Mouse (Mus musculus): ENCODE results near the gene Prr12. TPM values are rescaled to one million over a fixed set of nuclear protein-coding genes. Genes with fewer than 3 reads are reported as not detected.
A peak's percentile ranks its signal among the peaks of the same experiment; 100 is the strongest.
"Not testable (repeated sequence)": the region's sequence is repeated elsewhere in the genome, so short reads cannot be mapped to it uniquely, and the experiment has no call there.

Gene Prr12
- polyA plus RNA-seq, 1 experiment from 2014 or later, result 14.9 TPM

DNA sequence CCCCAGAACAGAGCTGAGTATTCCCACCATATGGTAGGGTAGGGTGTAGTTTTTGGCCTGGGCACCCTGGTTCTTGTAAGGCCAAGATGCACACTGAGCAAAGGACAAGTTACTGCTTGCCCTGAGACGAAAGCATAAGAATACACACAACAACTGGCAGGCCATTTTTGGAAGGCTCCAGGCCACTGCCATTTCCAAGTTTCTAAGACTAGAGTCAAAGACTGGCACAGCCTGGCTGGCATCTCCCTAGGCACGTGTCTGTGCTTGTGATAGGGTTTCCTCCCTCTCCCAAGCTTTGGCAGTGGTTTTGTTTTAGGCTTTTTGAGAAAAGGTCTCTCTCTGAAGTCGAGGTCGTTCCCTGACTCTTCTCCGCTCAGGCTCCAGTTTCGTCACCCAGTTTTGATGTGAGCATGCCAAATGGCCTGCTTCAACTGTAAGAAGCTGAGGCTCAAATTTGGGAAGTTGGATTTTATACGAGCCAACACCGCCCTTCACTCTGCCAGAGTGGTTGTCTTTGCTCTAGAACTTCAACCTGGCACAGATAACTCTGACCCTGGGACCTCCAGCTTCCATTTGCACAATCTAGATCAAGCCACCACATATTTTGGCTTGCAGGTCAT, 27.0 kb downstream of the Prr12 start:
- ATAC-seq, result no peak
- Histone ChIP-seq H3K9me3 (replicated peaks) (no peaks in the 10 kb centered on the region), H3K4me1 (no peaks in the 10 kb centered on the region), H3K27me3 (no peaks in the 10 kb centered on the region), H3K4me3 (no peak overlapping the region), H3K27ac (peak overlapping the region; percentile 7; the same call in 1 of the 2 replicates), H3K4me2 (no peak overlapping the region), H3K36me3 (ENCODE audit: poor library complexity, severe bottlenecking) (peaks cover 44% of the 10 kb centered on the region), H3K9ac (no peak overlapping the region)
- WGBS, result 80% methylated on average over 8 of the region's 8 CpGs

DNA sequence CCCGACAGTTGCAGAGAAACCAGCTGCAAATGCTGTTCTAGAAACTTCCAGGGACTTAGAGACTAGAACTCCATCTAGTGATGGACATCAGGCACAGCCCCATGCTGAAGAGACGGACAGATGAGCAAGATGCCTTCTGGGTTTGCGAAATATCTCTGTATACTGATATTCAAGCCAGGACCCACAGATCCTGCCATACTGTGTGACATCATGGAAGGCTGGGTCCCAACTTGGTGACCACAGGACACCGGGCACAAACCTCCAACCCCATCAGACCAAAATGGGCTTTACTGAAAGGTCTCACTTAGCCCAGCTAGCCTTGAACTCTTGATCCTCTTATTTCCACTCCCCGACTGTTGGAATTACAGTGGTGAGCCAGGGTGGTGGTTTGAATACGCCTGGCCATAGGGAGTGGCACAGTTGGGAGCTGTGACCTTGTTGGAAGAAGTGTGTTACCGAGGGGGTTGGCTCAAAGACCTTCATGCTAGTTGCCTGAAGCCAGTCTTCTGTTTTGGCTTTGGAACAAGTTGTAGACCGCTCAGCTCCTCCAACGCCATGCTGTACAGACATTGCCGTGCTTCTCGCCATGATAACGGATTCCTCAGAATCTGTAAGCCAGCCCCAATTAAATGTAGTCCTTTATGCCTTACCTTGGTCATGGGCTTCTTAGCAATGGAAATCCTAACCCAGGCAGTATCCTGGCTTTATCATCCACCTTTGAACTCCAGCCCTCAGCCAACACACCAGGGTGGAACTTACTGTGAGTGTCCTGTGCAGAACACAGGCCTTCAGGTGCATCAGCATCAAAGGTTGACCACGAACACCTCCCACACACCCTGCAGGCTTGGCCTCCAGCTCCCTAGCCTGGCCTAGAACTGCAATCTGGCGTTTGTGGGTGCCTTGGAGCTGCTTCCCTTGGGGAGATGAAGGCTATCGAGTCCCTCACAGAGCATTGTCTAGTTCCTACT, 28.1 kb downstream of the Prr12 start:
- Histone ChIP-seq H3K36me3 (ENCODE audit: poor library complexity, severe bottlenecking) (peaks cover 32% of the 10 kb centered on the region), H3K9me3 (replicated peaks) (no peaks in the 10 kb centered on the region), H3K9ac (no peak overlapping the region), H3K27me3 (peaks cover 9% of the 10 kb centered on the region), H3K4me3 (no peak overlapping the region), H3K4me2 (no peak overlapping the region), H3K27ac (0 out of 2 replicates have a peak overlapping the region, but pooled peaks have one; percentile 4), H3K4me1 (no peaks in the 10 kb centered on the region)
- ATAC-seq, result no peak
- 89% methylated on average over 15 of the region's 15 CpGs for WGBS

GRCm38 (mm10) chr7:45023711-45024110, 29.0 kb downstream of the Prr12 start:
- not testable (repeated sequence) for H3K9ac ChIP-seq; ATAC-seq; H3K4me3 ChIP-seq; H3K4me1 ChIP-seq; H3K9me3 ChIP-seq (replicated peaks); H3K4me2 ChIP-seq; H3K27ac ChIP-seq
- H3K27me3 ChIP-seq, result peaks cover 18% of the 10 kb centered on the region
- peaks cover 24% of the 10 kb centered on the region for H3K36me3 ChIP-seq (ENCODE audit: poor library complexity, severe bottlenecking)
- 85% methylated on average over 5 of the region's 5 CpGs for WGBS

GRCm38 (mm10) chr7:45020225-45020624, 32.5 kb downstream of the Prr12 start:
- Histone ChIP-seq H3K4me2 (no peak overlapping the region), H3K9me3 (replicated peaks) (no peaks in the 10 kb centered on the region), H3K27ac (no peak overlapping the region), H3K36me3 (ENCODE audit: poor library complexity, severe bottlenecking) (no peaks in the 10 kb centered on the region), H3K4me1 (peaks cover 18% of the 10 kb centered on the region), H3K27me3 (peaks cover 26% of the 10 kb centered on the region), H3K9ac (no peak overlapping the region), H3K4me3 (no peak overlapping the region)
- WGBS, result 76% methylated on average over 9 of the region's 9 CpGs
- ATAC-seq, result no peak

GRCm38 (mm10) chr7:45019031-45019571, 33.6 kb downstream of the Prr12 start:
- H3K4me1 ChIP-seq, result peaks cover 29% of the 10 kb centered on the region
- H3K9ac ChIP-seq, result no peak overlapping the region
- no peak overlapping the region for H3K4me3 ChIP-seq
- WGBS, result 45% methylated on average over 8 of the region's 8 CpGs
- no peak for ATAC-seq
- H3K9me3 ChIP-seq (replicated peaks), result no peaks in the 10 kb centered on the region
- H3K27ac ChIP-seq, result no peak overlapping the region
- H3K27me3 ChIP-seq, result peaks cover 26% of the 10 kb centered on the region
- H3K36me3 ChIP-seq (ENCODE audit: poor library complexity, severe bottlenecking), result no peaks in the 10 kb centered on the region
- H3K4me2 ChIP-seq, result peak overlapping the region; percentile 77; the same call in 1 of the 2 replicates

DNA sequence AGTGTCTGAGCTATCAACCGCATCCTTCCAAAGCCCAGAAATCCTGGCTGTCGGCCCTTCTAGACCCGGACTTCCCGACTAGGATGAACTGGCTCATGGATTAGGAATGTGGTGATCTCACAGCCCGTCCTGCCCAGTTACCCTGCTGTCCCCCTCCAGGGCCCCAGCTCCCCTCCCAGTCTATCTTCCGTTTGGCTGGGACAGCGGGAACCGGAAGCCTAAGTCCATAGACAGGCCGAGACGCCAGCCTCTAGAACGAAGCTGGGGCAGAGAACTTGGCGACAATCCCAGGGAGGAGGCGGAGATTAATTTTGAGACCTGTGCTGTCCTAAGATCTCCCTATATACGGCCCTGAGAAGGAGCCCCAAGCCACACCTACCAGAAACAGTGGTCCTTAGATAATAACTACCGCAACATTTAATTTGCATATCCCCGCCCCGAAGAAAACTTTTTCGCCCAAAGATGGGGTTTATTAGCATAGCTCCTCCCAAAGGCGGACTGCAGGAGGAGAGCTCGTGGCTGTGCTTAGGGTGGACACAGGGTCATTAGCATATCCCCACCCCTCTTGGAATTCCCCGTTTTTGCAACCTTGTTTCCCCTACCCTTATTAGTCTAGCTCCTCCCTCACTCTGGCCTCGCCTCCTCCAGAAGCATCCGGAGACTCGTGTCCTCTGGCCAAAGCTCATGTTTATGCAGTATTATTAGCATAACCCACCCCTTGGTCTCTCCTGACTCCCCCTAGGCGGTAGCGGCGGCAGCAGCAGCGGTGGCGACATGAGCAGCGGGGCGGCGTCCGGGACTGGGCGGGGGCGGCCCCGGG, 35.2 kb downstream of the Prr12 start, which contains the start of gene Rras:
TSS of gene Rras (plus strand) at position 720 of the 820 bp plus-strand sequence.
- H3K27ac ChIP-seq, result peak within 1 kb of the TSS; percentile 85
- peak; percentile 70 for ATAC-seq
- H3K4me2 ChIP-seq, result peak within 1 kb of the TSS; percentile 77
- H3K36me3 ChIP-seq (ENCODE audit: poor library complexity, severe bottlenecking), result peaks cover 12% of the 10 kb centered on the region
- H3K9ac ChIP-seq, result peak within 1 kb of the TSS; percentile 65
- no peaks in the 10 kb centered on the region for H3K9me3 ChIP-seq (replicated peaks)
- H3K4me1 ChIP-seq, result peaks cover 37% of the 10 kb centered on the region
- H3K4me3 ChIP-seq, result peak within 1 kb of the TSS; percentile 47
- H3K27me3 ChIP-seq, result peaks cover 26% of the 10 kb centered on the region
- WGBS, result under 1% methylated on average over 36 of the region's 36 CpGs

GRCm38 (mm10) chr7:45016761-45017160, 35.9 kb downstream of the Prr12 start:
- Histone ChIP-seq H3K36me3 (ENCODE audit: poor library complexity, severe bottlenecking) (peaks cover 19% of the 10 kb centered on the region), H3K4me1 (peaks cover 37% of the 10 kb centered on the region), H3K4me3 (peak overlapping the region; percentile 47), H3K9ac (peak overlapping the region; percentile 60), H3K27me3 (peaks cover 26% of the 10 kb centered on the region), H3K9me3 (replicated peaks) (no peaks in the 10 kb centered on the region), H3K27ac (peak overlapping the region; percentile 85), H3K4me2 (peak overlapping the region; percentile 77)
- no peak for ATAC-seq
- 4% methylated on average over 4 of the region's 4 CpGs for WGBS

DNA sequence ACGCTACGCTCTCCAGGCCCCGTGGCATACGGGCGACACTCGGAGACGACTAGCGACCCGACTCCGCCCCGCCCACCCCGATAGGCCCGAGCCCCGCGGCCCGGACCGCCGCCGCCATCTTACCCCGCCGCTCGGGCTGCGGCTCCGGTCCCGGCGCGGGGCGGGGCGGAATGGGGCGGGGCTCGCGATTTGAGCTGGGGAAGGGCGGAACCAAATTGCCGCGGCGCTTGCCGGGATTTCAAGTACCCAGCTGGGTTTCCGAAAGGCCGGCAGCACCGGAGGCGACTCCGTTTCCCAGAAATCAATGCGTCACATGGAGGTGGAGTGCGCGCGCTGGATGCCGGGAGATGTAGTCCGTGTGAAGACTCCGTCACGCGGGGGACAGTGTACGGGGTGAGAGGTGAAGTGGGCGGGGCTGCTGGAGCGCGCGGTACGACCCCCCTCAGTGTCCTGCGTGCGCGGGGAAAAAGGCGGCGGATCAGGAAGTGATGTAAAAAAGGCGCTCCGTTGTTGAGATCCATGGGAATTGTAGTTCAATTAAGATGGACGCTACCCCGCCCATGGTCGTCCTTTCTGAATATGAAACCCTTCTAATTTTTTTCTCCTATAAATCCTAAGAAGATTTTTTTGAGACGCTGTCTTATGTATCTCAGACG, 36.6 kb downstream of the Prr12 start, which contains the start of gene Scaf1:
TSS of gene Scaf1 (minus strand) at position 407 of the 656 bp plus-strand sequence.
- peak; percentile 95 for ATAC-seq
- peaks cover 26% of the 10 kb centered on the region for H3K27me3 ChIP-seq
- H3K9ac ChIP-seq, result peak within 1 kb of the TSS; percentile 97
- peaks cover 26% of the 10 kb centered on the region for H3K36me3 ChIP-seq (ENCODE audit: poor library complexity, severe bottlenecking)
- H3K4me1 ChIP-seq, result peaks cover 37% of the 10 kb centered on the region
- peak within 1 kb of the TSS; percentile 77 for H3K4me2 ChIP-seq
- WGBS, result under 1% methylated on average over 68 of the region's 69 CpGs
- H3K27ac ChIP-seq, result peak within 1 kb of the TSS; percentile 85
- peak within 1 kb of the TSS; percentile 96 for H3K4me3 ChIP-seq
- no peaks in the 10 kb centered on the region for H3K9me3 ChIP-seq (replicated peaks)

DNA sequence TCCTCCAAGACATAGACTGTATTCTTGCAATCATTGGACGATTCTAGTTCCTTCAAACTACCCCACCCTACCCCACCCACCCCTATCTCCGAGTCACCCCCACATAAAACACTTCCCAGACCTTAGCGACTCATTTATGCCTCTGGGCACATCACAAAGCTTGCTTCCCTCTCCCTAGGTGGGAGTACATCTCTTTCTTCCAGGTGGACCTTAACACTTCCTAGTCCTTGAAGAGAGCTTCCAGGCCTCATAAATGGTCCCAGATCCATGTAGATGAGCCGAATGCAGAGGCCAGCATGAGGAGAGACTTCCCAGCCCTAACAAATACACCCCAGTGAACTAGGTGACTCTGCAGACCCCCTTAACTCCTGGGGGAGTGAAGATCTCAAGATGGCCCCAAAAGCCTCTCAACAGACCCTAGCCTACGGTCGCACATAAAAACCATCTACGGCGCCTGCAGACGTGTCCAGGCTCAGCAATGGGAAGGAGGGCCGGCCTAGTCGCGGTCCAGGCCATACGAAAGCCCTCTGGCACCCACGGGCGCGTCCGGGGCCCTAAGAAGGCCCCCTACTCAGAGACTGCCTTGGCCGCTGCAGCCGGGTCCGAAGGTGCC, 37.2 kb downstream of the Prr12 start:
- no peak; the same call in 1 of the 2 replicates for ATAC-seq
- peak overlapping the region; percentile 77 for H3K4me2 ChIP-seq
- peaks cover 30% of the 10 kb centered on the region for H3K36me3 ChIP-seq (ENCODE audit: poor library complexity, severe bottlenecking)
- H3K4me3 ChIP-seq, result peak overlapping the region; percentile 96
- H3K4me1 ChIP-seq, result peaks cover 37% of the 10 kb centered on the region
- no peaks in the 10 kb centered on the region for H3K9me3 ChIP-seq (replicated peaks)
- H3K27me3 ChIP-seq, result peaks cover 26% of the 10 kb centered on the region
- peak overlapping the region; percentile 97 for H3K9ac ChIP-seq
- peak overlapping the region; percentile 66 for H3K27ac ChIP-seq
- WGBS, result 2% methylated on average over 20 of the region's 20 CpGs

GRCm38 (mm10) chr7:45014096-45014451, 38.6 kb downstream of the Prr12 start:
- no peak for ATAC-seq
- Histone ChIP-seq H3K4me2 (peak overlapping the region; percentile 77), H3K4me1 (peaks cover 37% of the 10 kb centered on the region), H3K27ac (no peak overlapping the region), H3K27me3 (peaks cover 12% of the 10 kb centered on the region), H3K9ac (0 out of 2 replicates have a peak overlapping the region, but pooled peaks have one; percentile 12), H3K4me3 (0 out of 2 replicates have a peak overlapping the region, but pooled peaks have one; percentile 3), H3K9me3 (replicated peaks) (no peaks in the 10 kb centered on the region), H3K36me3 (ENCODE audit: poor library complexity, severe bottlenecking) (peaks cover 44% of the 10 kb centered on the region)
- 98% methylated on average over 3 of the region's 3 CpGs for WGBS
